Mouse (Mus musculus) heart, adult 11 months (tissue): Measurements from ENCODE around the gene Trim11.

Experiments used
- DNase-seq: peaks from one replicate; pipeline ENCODE4 v3.0.0; 2022

The Trim11 gene

GRCm38 (mm10) chr11:58981541-58982447 is 3.9 kb downstream of the Trim11 start:
- peak; percentile 97 for DNase-seq

GRCm38 (mm10) chr11:58982471-58983097 is 4.7 kb downstream of the Trim11 start:
- DNase-seq, result peak; percentile 91

- DNase-seq, result peak; percentile 91
Measured at GRCm38 (mm10) chr11:58983691-58984341, 5.9 kb downstream of the Trim11 start.

GRCm38 (mm10) chr11:58984657-58985056 is 6.8 kb downstream of the Trim11 start:
- peak; percentile 89 for DNase-seq

GRCm38 (mm10) chr11:58985299-58985917 is 7.5 kb downstream of the Trim11 start:
- DNase-seq, result no peak

- DNase-seq, result peak; percentile 83
Measured at GRCm38 (mm10) chr11:58989166-58989565, 11.3 kb downstream of the Trim11 start.

- DNase-seq, result peak; percentile 91
Measured at GRCm38 (mm10) chr11:58990141-58990540, 12.2 kb downstream of the Trim11 start.

GRCm38 (mm10) chr11:58990794-58991193 is 12.9 kb downstream of the Trim11 start:
- peak; percentile 97 for DNase-seq

- DNase-seq, result peak; percentile 86
Measured at GRCm38 (mm10) chr11:58991911-58992310, 14.0 kb downstream of the Trim11 start.

- peak; percentile 85 for DNase-seq
Measured at GRCm38 (mm10) chr11:58993091-58993670, 15.3 kb downstream of the Trim11 start.

- peak; percentile 92 for DNase-seq
Measured at GRCm38 (mm10) chr11:58994337-58994826, 16.5 kb downstream of the Trim11 start.

- peak; percentile 94 for DNase-seq
Measured at GRCm38 (mm10) chr11:58995061-58995806, 17.3 kb downstream of the Trim11 start.

GRCm38 (mm10) chr11:58995807-58996370 is 18.0 kb downstream of the Trim11 start:
- DNase-seq, result peak; percentile 95

GRCm38 (mm10) chr11:58997541-58997940 is 19.6 kb downstream of the Trim11 start:
- DNase-seq, result peak; percentile 91

GRCm38 (mm10) chr11:58999158-58999557 is 21.3 kb downstream of the Trim11 start:
- peak; percentile 99 for DNase-seq

- DNase-seq, result peak; percentile 90
Measured at GRCm38 (mm10) chr11:58999830-59000229, 21.9 kb downstream of the Trim11 start.

- DNase-seq, result peak; percentile 91
Measured at GRCm38 (mm10) chr11:59000635-59001034, 22.7 kb downstream of the Trim11 start.

- peak; percentile 96 for DNase-seq
Measured at GRCm38 (mm10) chr11:59002327-59003079, 24.6 kb downstream of the Trim11 start.

- DNase-seq, result no peak
Measured at GRCm38 (mm10) chr11:59015052-59015451, 37.2 kb downstream of the Trim11 start.

GRCm38 (mm10) chr11:59026411-59026810 is 48.5 kb downstream of the Trim11 start:
- no peak for DNase-seq
